Mouse (Mus musculus): ENCODE data around the gene Rrm2.
"Not testable (repeated sequence)": the region's sequence is repeated elsewhere in the genome, so short reads cannot be mapped to it uniquely, and the experiment has no call there.

Rrm2 gene

DNA sequence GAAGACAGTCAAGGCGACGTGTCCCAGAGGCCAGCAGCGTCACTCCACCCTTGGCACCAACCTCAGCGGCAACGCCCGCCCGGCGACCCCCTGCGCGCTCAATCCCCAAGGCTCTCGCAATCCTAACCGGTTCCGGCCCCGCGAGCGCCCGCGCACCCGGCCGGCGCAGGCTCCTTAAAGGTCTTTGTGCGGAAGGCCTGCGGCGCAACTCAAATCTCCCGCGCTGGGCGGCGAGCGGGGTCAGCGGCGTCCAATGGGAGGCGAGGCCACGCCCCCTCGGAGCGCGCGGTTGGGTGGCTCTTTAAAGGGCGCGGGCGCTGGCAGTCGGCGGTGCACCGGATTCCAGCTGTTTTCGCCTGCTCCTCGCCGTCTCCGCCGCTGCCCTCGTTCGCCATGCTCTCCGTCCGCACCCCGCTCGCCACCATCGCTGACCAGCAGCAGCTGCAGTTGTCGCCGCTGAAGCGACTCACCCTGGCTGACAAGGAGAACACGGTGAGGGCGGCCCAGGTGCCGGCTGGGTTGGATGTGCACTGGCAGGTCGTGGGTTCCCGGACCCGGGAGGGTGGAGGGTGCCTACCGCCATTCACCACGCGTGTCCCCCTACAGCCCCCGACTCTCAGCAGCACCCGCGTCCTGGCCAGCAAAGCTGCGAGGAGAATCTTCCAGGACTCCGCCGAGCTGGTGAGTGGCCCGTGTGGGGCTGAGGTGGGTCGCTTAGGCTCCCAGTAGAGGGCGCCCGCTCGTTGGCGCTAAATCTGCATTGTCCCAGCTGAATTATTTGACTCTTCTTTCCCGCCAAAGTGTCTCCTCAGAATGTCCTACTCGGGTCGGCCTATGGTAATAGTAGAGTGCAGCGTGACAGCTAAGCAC is at the start of gene Rrm2:
Rrm2 (plus strand) TSS at position 288 of the 870 bp plus-strand sequence.
- DNase-seq (ENCODE audit: inconsistent ontology term) = peak; percentile 96

DNA sequence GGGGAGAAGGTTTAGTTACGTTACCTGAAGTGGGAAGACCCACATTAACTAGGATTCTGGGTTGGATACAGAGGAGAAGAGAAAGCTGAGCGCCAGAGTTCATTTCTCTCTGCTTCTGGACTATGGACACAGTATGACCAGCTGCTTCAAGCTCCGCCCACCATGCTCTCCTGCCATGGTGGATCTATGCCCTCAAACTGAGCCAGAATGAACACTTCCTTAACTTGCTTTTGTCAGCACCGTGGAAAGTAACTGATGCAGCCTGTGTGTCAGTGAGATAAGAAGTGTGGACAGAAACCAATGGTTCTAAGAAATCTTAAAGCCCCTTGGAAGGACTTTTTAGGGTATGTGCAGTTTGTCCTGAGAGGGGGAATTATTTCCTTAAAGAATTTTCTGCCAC is 49.0 kb upstream of the Rrm2 start:
- no peak for DNase-seq (ENCODE audit: inconsistent ontology term)

DNA sequence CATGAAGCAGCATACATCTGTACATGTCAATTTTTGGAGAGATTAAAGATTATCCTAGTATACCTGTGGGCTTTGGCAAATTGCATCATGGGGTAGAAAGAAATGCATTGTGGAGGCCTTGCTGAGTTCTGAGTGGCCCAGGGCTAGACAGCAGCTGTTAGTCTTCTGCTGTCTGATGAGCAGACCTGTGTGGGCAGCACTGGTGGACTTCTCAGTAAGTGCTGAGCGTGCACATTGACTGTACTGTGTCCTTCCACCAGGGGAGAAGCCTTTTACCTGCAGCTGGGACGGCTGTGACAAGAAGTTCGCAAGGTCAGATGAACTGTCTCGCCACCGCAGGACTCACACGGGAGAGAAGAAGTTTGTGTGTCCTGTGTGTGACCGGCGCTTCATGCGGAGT is 48.1 kb upstream of the Rrm2 start:
- no peak for DNase-seq (ENCODE audit: inconsistent ontology term)

DNA sequence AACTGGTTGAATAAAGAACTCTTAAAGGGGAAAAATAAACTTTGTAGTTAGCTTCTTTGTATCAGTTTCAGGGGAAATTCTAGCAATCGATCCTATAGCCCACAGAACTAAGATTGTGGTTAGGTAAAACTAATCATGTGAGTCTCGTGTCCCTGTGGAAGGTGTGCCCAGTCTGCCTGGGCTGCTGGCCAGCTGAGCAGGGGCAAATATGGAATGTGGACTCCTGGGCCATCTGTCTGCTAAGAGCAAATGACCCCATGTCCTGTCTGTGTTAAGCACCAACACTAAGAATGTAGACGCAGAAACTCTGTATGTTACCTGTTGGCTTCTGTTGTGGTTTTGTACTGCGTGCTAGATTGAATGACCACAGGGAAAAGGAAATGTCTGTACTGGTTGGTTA is 46.9 kb upstream of the Rrm2 start:
- no peak for DNase-seq (ENCODE audit: inconsistent ontology term)

DNA sequence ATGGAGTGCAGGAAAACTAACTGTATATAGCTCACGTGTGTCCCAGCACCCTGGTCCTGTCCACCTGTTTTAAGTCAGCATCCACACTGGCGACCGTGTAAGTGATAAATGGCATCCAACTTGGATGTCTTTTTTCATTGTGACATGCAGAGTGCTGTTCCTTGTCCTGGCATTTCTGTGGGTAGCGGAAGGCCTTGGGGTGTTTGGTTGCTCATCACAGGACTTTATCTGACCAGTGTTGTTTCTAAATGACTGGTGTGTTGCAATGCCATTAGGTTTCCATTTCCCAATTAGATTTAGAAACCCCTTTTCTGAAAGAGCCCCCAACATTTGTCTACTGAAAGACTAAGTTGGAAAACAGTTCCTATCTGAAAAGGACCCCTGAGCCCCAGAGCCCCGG is 45.9 kb upstream of the Rrm2 start:
- DNase-seq (ENCODE audit: inconsistent ontology term) = no peak

DNA sequence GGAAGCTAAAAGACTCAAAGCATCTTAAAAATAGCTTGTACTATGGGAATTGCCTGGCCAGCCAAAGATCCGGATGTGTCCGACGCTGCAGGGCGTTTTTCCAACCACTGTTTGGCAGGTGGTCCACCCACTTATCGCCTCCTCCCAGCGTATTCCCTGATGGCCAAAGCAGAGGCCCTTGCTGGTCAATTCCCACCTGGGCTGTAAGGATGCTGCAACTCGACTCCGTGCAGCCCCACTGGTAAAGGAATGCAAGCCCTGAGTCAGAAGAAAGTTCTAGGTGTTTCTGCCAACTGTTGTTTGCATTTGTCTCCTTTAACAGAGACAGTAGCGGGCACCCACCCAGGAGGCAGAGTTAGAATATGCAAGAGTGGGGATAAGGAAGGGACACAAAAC is 27.9 kb upstream of the Rrm2 start:
- peak; percentile 70 for DNase-seq (ENCODE audit: inconsistent ontology term)

DNA sequence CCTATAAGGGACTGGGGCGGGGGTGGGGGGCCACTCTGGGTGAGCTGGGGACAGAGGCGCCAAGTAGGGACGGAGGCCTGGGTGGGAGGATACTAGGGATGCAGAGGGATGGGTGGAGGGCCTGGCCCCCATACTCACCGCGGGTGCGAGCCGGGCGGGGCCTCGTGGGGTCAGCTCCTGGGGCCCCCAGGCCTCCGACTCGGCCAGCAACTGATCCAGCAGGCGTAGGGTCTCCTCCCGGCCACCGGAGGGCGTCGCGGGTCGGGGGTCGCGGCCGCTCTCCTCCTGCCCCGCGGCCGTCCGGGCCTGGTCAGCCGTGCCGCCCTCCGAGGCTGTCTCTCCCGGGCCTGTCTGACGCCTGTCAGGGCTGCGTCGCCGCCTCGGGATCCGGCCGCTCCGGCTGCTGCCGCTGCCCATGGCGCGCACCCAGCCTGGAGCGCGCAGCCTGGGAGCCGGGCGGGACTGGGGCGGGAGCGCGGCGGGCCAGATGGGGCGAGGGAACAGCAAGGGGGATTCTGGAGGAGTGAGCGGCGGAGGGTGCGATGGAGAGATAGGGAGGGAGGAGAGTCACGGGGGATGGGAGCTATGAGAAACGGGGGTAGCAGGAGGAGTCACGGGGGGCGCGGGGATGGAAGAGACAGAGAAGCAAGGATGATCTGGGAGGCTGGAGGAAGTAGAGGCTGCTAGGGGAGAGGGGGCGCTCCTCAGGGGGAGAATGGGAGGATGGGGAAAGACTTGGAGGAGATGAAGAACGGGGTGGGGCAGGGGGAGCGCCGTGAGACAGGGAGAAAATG is 27.4 kb upstream of the Rrm2 start:
- peak; percentile 64 for DNase-seq (ENCODE audit: inconsistent ontology term)

DNA sequence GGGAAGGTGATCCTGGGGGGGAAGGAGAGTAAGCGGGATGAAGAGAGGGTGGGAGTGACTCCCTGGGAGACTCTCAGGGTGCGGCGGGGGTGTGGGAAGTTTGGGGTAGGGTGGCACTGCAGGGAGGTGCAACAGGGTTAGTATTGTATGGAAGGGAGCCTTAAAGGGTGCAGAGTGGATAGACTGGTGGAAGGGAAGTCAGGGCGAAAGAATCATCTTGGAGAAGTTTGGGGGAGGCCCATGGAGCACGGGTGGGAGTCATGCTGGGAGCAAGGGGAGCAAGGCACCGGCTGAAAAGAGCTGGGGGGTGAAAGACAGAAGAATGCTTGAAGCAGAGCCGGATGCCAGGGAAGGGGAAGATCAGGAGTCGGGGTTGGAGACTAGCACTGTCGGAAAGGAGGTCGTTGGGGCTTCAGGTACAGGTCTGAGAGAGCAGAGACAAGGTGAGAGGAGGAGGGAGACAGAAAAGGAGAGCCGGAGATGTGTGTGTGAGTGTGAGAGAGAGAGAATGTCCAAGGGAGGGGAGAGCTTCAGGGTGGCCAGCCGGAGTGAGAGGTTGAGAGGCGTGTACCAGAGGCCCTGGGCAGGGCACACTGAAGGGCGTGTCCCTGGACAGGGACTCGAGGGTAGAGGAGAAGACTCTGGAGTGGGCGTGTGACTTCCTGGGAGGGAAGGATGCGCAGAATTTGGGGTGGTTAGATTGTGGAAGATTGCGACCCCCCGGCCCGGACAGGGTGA is 26.6 kb upstream of the Rrm2 start, which contains the start of gene Cys1:
Cys1 (minus strand) TSS at position 528 of the 738 bp plus-strand sequence.
- no peak for DNase-seq (ENCODE audit: inconsistent ontology term)

DNA sequence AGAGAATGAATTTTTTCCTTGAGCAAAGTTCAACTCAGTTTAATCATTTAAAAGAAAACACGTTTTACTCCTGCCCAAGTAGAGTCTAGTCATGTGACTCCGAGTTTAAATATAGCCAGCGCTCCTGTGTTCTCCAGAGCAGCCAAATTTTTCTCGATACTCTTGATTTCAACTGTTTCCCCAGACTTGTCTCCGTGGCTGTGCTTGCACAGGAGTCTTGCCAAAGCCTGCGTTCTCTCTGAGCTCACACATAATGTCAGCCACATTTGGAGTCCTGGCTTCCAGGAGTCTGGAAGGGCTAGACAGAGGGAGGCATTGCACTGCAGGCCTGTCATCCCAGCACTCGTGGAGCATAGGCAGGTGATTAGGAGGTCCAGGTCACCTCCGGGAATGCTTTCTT is 25.5 kb upstream of the Rrm2 start:
- DNase-seq (ENCODE audit: inconsistent ontology term) = no peak

DNA sequence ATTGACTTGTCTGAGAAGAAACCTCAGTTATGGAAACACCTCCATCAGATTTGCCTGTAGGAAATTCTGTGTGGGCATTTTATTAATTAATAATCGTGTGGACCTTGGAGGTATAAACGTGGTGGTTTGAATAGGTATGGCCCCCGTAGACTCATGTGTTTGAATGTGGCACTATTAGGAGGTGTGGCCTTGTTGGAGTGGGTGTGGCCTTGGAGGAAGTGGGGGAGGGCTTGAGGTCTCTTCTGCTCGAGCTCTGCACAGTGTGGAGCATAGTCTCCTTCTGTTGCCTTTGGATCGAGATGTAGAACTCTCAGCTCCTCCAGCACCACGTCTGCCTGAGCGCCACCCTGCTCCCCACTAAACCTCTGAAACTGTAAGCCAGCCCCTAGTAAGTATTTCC is 24.6 kb upstream of the Rrm2 start:
- no peak for DNase-seq (ENCODE audit: inconsistent ontology term)

DNA sequence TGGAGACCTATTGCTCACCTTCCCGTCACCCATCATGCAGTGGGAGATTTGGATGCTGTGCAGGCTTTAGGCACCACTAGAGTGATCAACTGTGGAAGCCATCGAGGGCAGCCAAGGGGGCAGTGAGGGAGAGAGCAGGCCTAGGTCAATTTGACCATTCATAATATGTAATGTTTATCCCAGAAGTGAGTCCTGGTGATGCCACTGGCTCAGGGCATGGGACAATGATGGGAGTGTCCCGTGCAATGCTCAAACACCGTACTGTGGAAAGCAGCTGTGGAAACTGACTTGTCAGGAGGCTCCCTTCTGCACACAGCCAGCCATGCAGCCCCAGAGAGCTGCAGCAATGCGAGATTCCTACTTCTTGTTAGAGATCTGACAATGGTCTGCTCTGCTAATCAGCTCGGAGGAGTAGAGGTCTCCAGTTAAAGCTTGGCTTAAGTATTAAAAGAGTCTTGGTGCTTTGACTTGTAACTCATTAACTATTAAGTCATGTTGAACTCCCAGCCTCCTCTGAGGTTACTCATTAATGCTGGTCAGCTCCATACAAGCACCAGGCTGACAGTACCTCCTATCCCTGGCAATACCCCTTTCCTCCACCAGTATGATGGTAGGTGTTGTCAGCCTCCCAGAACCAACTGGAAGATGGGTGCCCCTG is 21.9 kb upstream of the Rrm2 start:
- no peak for DNase-seq (ENCODE audit: inconsistent ontology term)

DNA sequence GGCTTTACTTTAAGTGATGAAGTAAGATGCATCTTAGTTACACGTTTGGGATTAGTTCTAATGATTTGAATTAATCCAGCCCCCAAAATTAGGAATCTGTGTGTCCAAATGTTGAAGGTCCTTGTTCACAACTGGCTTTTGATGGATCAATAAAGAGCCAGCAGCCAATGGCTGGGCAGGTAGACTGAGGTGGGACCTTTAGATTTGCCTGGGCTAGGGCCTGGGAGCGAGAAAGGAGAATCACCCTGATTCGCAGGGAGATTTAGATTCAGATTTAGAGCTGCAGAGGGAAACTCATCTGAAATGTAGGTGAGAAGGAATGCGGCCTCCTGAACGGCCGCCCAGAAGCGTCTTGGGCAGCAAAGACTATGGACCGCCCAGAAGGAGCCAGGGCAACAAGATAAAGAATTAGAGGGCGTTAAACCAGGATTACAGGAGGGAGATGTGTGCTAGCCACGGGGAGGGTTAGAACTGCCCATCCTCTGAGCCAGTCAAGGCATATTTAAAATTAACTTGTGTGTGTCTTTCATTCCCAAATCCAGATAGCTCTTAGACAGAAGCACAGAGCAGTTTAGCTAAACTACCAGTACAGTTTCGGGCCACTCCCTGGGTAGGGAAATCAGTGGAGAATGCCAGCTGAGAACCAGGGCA is 21.2 kb upstream of the Rrm2 start:
- DNase-seq (ENCODE audit: inconsistent ontology term) = no peak

DNA sequence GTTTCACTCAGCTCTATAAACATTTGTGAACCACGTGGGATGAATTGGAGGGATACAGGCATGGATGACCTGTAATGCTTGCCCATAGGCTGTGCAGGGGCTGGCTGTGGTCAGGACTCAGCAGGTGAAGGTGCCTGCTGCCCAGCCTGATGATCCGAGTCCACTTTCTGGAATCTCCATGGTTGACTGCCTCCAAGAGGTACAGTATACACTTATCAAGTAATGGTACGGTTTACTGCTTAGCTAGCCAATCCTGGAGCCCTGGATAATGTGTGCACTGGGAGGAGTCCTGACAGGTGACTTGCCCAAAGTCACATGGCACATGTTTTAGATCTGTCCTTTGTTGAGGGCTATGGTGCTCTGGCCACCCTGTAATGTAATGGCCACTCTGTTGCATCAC is 17.7 kb upstream of the Rrm2 start:
- DNase-seq (ENCODE audit: inconsistent ontology term) = no peak

DNA sequence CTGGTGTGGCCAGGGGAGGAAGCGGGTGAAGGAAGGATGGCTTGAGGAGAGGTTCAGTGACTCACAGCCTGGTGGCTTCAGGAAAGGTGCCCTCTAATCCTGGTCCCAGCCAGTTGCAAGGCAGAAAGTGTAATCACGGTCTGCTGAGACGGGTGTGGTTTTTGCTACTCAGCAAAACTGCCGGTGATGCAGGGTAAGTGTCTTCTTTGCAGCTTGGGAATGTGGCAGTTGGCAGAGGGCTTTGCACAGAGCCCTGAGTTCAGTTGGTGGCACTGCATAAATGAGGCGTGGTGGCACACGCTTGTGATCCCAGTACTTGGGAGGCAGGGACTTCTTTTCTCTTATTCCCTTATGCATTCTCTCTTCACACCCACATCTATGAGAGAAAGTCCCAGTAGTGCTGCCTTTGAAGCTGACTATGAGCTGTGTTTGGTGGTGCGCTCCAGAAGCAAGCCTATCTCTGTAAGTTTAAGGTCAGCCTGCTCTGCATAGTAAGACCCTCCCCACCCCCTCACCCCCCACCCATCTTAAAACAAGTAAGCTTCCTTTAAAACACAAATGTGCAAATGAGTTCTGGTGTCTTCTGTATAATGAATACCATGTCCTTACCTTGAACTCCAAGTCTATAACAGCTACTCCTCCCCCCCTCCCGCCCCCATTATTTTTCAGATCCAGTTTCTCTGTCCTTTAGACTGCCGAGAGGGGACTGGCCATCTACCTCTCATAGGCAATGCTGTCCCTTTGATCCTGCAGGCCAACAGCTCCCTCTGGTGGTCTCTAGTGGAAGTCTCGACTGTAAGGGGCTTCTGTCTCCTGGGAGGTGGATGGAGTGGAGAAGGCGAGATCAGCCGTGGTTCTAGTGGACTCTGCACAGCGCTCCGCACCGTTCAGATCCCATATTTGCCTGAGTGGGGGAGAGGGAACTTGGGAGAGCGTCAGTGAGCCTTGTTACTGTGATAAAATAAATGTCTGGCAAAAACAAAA is 11.2 kb upstream of the Rrm2 start:
- DNase-seq (ENCODE audit: inconsistent ontology term) = peak; percentile 74

DNA sequence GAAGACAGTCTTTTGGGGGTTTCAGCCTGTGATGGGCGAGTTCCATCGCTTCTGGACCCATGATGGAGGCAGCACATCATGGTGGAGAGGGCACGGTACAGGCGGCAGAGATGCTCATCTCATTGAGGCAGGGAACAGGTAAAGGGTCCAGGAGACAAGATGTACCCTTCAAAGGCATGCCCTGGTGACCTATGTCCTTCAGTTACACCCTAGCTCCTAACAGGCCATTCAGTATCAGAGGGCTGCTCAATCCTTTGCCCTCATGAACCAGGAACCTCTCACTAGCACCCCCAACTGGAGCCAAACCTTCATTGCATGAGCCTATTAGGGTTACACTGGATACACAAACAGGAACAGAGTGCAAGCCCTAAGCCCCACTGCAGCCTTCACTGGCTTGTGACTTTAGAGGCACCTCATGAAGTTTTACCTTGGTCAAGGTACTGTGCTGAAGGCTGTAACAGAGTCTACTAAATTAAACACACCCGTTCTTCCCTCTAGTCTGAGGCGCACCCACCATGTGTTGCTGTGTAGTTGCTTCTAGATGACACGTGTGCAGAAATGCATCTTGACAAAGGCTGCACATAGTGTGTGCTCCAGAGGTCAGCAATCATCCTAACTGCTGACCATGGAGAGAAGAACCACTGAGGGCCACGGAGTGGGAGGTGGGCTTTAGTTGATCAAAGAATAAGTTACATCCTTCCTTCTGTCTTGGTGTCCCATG is 10.4 kb upstream of the Rrm2 start:
- no peak for DNase-seq (ENCODE audit: inconsistent ontology term)

DNA sequence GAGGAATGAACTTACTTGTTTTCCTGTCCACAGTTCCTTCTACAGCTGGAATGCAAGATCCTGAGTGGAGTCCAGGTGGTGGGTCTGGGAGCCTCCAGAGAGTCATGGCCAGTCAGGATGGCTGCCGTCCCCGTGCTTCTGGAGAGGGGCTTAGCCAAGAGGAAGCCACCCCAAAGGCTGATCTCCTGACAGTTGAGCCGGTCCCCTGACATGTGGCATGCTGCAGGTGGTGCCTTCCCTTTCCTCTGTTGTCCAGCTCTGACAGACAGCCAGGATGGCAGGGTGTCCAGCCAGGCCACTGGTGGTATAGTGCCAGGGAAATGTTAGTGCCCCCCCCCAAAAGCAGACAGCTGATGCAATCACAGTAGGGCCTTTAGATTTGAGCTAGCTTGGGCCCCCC is 9.5 kb upstream of the Rrm2 start:
- DNase-seq (ENCODE audit: inconsistent ontology term) = no peak

DNA sequence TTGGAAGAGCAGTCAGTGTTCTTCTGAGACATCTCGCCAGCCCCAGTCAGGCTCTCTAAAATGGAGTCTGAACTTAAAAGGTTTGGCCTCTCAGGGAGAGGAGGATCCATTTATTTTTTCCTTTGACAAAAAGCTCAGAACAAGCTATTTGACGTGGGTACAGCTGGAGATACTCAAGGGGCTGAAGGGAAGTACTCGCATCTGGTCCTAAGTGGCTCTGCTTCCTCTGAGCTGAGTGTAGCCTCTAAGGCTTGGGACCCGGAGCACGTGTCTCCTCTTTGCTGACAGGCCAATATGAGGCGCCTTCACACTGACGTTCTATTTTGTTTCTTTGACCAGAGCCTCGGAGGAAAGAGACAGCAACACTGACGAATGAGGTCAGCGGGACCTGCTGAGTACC is 8.5 kb upstream of the Rrm2 start:
- no peak for DNase-seq (ENCODE audit: inconsistent ontology term)

DNA sequence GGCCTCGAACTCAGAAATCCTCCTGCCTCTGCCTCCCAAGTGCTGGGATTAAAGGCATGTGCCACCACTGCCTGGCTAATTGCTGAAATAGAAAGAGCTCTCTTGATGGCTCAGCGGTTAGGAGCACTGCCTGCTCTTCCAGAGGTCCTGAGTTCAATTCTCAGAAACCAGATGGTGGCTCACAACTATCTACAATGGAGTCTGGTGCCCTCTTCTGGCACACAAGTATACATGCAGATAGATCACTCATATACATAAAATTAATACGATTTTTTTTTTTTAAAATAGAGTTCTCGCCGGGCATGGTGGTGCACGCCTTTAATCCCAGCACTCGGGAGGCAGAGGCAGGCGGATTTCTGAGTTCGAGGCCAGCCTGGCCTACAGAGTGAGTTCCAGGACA is 6.4 kb upstream of the Rrm2 start:
- DNase-seq (ENCODE audit: inconsistent ontology term) = not testable (repeated sequence)

DNA sequence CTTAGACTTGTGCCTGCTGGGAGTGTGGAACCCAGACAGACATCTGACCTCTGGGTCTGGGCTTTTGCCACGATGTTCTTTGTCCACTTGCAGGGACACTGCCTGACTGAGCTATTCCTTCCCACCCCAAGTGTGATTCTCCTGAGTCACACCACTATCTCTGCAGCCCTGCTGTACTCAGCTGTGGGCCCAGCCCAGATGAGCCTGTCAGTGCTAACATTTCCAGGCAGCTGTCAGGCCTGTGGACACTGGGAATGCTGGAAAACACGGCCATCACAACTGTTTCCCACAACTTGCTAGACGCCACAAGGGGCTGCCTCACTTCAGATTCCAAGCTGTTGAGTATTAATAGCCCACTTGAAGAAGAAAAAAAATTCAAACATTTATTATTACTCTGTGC is 5.0 kb upstream of the Rrm2 start:
- DNase-seq (ENCODE audit: inconsistent ontology term) = no peak
